Mouse (Mus musculus): ENCODE measurements around the gene Cpeb3. TPM values are rescaled to one million over a fixed set of nuclear protein-coding genes. Genes with fewer than 3 reads are reported as not detected.
"Not testable (repeated sequence)": the region's sequence is repeated elsewhere in the genome, so short reads cannot be mapped to it uniquely, and the experiment has no call there.

Gene Cpeb3
- polyA plus RNA-seq, 1 experiment from 2014 or later, result 13.3 TPM

DNA sequence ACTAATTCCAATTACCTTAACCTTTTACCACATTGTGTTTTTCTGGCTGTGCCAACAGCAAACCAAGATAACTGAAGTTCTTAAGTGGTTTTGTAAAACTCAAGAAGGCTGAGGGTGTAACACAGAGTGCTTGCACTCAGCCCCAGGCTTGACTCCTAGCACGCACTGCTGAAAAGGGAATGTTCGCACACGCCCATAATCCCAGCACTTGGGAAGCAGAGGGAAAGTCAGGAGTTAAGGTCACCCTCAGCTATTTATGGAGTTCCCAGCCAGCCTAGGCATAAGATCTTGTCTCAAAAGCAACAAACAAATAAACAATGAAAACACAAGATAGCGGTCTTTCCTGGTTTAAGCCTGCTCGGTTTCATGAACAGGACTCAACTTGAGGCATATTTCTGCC, 63.0 kb downstream of the Cpeb3 start:
- Histone ChIP-seq H3K36me3 (ENCODE audit: control insufficient read depth, insufficient read depth, low read length) (no peaks in the 10 kb centered on the region), H3K4me3 (ENCODE audit: low read depth, low read length) (no peak overlapping the region), H3K4me2 (ENCODE audit: low read depth, low read length) (no peak overlapping the region), H3K9ac (replicated peaks; ENCODE audit: low read depth, low read length) (no peak overlapping the region), H3K4me1 (ENCODE audit: control insufficient read depth, insufficient read depth, low read length) (no peaks in the 10 kb centered on the region), H3K9me3 (ENCODE audit: control insufficient read depth, low read length) (no peaks in the 10 kb centered on the region), H3K27me3 (ENCODE audit: control insufficient read depth, insufficient read depth, low read length) (no peaks in the 10 kb centered on the region), H3K27ac (ENCODE audit: low read depth, low read length) (no peak overlapping the region)
- 93% methylated on average over 5 of the region's 5 CpGs for WGBS
- ATAC-seq (ENCODE audit: low read depth), result no peak

DNA sequence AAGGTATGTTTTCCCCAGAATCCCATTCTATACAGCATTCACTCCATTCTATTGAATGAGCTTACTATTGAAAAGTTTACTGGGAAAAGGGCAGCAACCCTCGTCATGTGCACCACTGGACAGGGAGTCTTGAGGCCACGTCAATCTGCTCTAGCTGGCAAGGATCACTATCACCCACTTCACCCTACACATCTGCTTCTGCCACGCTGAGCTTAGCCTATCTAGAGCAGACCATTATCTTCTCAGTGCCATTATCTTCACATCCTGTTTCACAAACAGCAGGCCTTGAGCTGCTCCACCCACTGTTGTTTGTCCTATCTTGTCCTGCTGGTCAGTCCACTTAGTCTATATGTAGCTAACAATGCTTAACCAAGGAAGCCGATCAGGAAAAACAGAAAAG, 66.8 kb downstream of the Cpeb3 start:
- no peak overlapping the region for H3K27ac ChIP-seq (ENCODE audit: low read depth, low read length)
- WGBS, result 72% methylated on average over 4 of the region's 4 CpGs
- H3K36me3 ChIP-seq (ENCODE audit: control insufficient read depth, insufficient read depth, low read length), result no peaks in the 10 kb centered on the region
- ATAC-seq (ENCODE audit: low read depth), result no peak
- H3K4me1 ChIP-seq (ENCODE audit: control insufficient read depth, insufficient read depth, low read length), result no peaks in the 10 kb centered on the region
- no peak overlapping the region for H3K4me2 ChIP-seq (ENCODE audit: low read depth, low read length)
- H3K9ac ChIP-seq (replicated peaks; ENCODE audit: low read depth, low read length), result no peak overlapping the region
- H3K27me3 ChIP-seq (ENCODE audit: control insufficient read depth, insufficient read depth, low read length), result no peaks in the 10 kb centered on the region
- H3K9me3 ChIP-seq (ENCODE audit: control insufficient read depth, low read length), result no peaks in the 10 kb centered on the region
- no peak overlapping the region for H3K4me3 ChIP-seq (ENCODE audit: low read depth, low read length)

DNA sequence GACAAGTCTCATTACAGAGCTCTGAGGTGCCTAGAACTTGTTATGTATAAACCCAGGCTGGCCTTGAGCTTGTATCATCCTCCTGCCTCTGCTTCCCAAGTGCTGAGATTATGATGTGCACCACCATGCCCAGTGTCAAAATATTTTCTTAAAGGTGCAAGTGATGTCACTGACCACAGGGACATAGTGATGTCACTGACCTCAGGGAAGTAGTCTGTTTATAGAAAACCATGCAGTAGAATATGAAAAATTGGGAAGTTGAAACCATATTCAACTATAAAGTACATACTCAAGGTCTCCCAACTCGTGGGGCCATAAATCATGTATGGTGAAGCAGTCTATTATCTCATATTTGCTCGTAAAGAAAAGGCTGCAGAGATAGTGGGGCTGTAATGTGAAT, 71.3 kb downstream of the Cpeb3 start:
- WGBS, result 62% methylated on average over 2 of the region's 2 CpGs
- H3K36me3 ChIP-seq (ENCODE audit: control insufficient read depth, insufficient read depth, low read length), result no peaks in the 10 kb centered on the region
- no peak overlapping the region for H3K4me3 ChIP-seq (ENCODE audit: low read depth, low read length)
- no peaks in the 10 kb centered on the region for H3K4me1 ChIP-seq (ENCODE audit: control insufficient read depth, insufficient read depth, low read length)
- H3K9ac ChIP-seq (replicated peaks; ENCODE audit: low read depth, low read length), result no peak overlapping the region
- no peaks in the 10 kb centered on the region for H3K27me3 ChIP-seq (ENCODE audit: control insufficient read depth, insufficient read depth, low read length)
- H3K27ac ChIP-seq (ENCODE audit: low read depth, low read length), result no peak overlapping the region
- no peak overlapping the region for H3K4me2 ChIP-seq (ENCODE audit: low read depth, low read length)
- no peaks in the 10 kb centered on the region for H3K9me3 ChIP-seq (ENCODE audit: control insufficient read depth, low read length)
- ATAC-seq (ENCODE audit: low read depth), result no peak

GRCm38 (mm10) chr19:37135459-37135858, 72.9 kb downstream of the Cpeb3 start:
- H3K36me3 ChIP-seq (ENCODE audit: control insufficient read depth, insufficient read depth, low read length); H3K27ac ChIP-seq (ENCODE audit: low read depth, low read length); ATAC-seq (ENCODE audit: low read depth); H3K4me3 ChIP-seq (ENCODE audit: low read depth, low read length); H3K9me3 ChIP-seq (ENCODE audit: control insufficient read depth, low read length); H3K4me2 ChIP-seq (ENCODE audit: low read depth, low read length); H3K4me1 ChIP-seq (ENCODE audit: control insufficient read depth, insufficient read depth, low read length); H3K9ac ChIP-seq (replicated peaks; ENCODE audit: low read depth, low read length); H3K27me3 ChIP-seq (ENCODE audit: control insufficient read depth, insufficient read depth, low read length): not testable (repeated sequence)
- 94% methylated on average over 2 of the region's 2 CpGs for WGBS

GRCm38 (mm10) chr19:37133666-37134065, 74.7 kb downstream of the Cpeb3 start:
- Histone ChIP-seq H3K4me3 (ENCODE audit: low read depth, low read length) (no peak overlapping the region), H3K4me2 (ENCODE audit: low read depth, low read length) (no peak overlapping the region), H3K36me3 (ENCODE audit: control insufficient read depth, insufficient read depth, low read length) (no peaks in the 10 kb centered on the region), H3K9me3 (ENCODE audit: control insufficient read depth, low read length) (no peaks in the 10 kb centered on the region), H3K27me3 (ENCODE audit: control insufficient read depth, insufficient read depth, low read length) (no peaks in the 10 kb centered on the region), H3K9ac (replicated peaks; ENCODE audit: low read depth, low read length) (no peak overlapping the region), H3K27ac (ENCODE audit: low read depth, low read length) (no peak overlapping the region), H3K4me1 (ENCODE audit: control insufficient read depth, insufficient read depth, low read length) (no peaks in the 10 kb centered on the region)
- no peak for ATAC-seq (ENCODE audit: low read depth)
- WGBS, result 89% methylated on average over 4 of the region's 4 CpGs

GRCm38 (mm10) chr19:37131660-37132059, 76.7 kb downstream of the Cpeb3 start:
- H3K4me1 ChIP-seq (ENCODE audit: control insufficient read depth, insufficient read depth, low read length), result no peaks in the 10 kb centered on the region
- H3K4me2 ChIP-seq (ENCODE audit: low read depth, low read length), result no peak overlapping the region
- ATAC-seq (ENCODE audit: low read depth), result no peak
- H3K27me3 ChIP-seq (ENCODE audit: control insufficient read depth, insufficient read depth, low read length), result no peaks in the 10 kb centered on the region
- 88% methylated on average over 1 of the region's 1 CpGs for WGBS
- H3K4me3 ChIP-seq (ENCODE audit: low read depth, low read length), result no peak overlapping the region
- H3K36me3 ChIP-seq (ENCODE audit: control insufficient read depth, insufficient read depth, low read length), result no peaks in the 10 kb centered on the region
- H3K9me3 ChIP-seq (ENCODE audit: control insufficient read depth, low read length), result no peaks in the 10 kb centered on the region
- no peak overlapping the region for H3K9ac ChIP-seq (replicated peaks; ENCODE audit: low read depth, low read length)
- H3K27ac ChIP-seq (ENCODE audit: low read depth, low read length), result no peak overlapping the region

GRCm38 (mm10) chr19:37128461-37128860, 79.9 kb downstream of the Cpeb3 start:
- H3K9me3 ChIP-seq (ENCODE audit: control insufficient read depth, low read length), result no peaks in the 10 kb centered on the region
- 96% methylated on average over 4 of the region's 4 CpGs for WGBS
- no peaks in the 10 kb centered on the region for H3K27me3 ChIP-seq (ENCODE audit: control insufficient read depth, insufficient read depth, low read length)
- no peak overlapping the region for H3K4me3 ChIP-seq (ENCODE audit: low read depth, low read length)
- ATAC-seq (ENCODE audit: low read depth), result no peak
- H3K9ac ChIP-seq (replicated peaks; ENCODE audit: low read depth, low read length), result no peak overlapping the region
- no peaks in the 10 kb centered on the region for H3K4me1 ChIP-seq (ENCODE audit: control insufficient read depth, insufficient read depth, low read length)
- no peaks in the 10 kb centered on the region for H3K36me3 ChIP-seq (ENCODE audit: control insufficient read depth, insufficient read depth, low read length)
- no peak overlapping the region for H3K27ac ChIP-seq (ENCODE audit: low read depth, low read length)
- H3K4me2 ChIP-seq (ENCODE audit: low read depth, low read length), result no peak overlapping the region

DNA sequence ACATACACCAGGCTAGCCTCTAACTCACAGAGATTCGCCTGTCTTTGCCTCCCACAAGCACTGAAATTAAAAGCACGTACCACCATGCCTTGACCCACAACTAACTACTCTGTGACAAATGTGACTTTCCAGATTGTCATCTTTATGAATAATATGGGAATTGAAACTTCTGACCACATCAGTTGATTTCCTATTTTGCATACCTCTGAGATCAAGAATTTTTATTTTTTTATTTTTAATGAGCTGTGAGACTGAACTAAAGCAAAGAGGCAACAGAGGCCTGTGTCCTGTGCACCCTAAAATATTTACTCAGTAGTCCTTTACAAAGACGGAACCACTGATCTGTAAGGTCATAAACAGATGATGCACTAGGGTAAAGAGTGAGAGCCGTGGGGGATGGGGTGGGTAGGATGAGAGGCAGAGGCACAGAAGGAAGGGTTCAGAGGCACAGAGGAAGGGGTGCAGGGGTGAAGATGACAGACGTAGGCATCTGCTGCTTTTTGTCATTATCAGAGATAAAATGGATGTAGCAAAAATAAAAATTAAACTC, 81.3 kb downstream of the Cpeb3 start:
- Histone ChIP-seq H3K27me3 (ENCODE audit: control insufficient read depth, insufficient read depth, low read length) (no peaks in the 10 kb centered on the region), H3K4me1 (ENCODE audit: control insufficient read depth, insufficient read depth, low read length) (no peaks in the 10 kb centered on the region), H3K9ac (replicated peaks; ENCODE audit: low read depth, low read length) (no peak overlapping the region), H3K4me2 (ENCODE audit: low read depth, low read length) (no peak overlapping the region), H3K27ac (ENCODE audit: low read depth, low read length) (no peak overlapping the region), H3K36me3 (ENCODE audit: control insufficient read depth, insufficient read depth, low read length) (no peaks in the 10 kb centered on the region), H3K9me3 (ENCODE audit: control insufficient read depth, low read length) (no peaks in the 10 kb centered on the region), H3K4me3 (ENCODE audit: low read depth, low read length) (no peak overlapping the region)
- 70% methylated on average over 5 of the region's 5 CpGs for WGBS
- no peak for ATAC-seq (ENCODE audit: low read depth)

DNA sequence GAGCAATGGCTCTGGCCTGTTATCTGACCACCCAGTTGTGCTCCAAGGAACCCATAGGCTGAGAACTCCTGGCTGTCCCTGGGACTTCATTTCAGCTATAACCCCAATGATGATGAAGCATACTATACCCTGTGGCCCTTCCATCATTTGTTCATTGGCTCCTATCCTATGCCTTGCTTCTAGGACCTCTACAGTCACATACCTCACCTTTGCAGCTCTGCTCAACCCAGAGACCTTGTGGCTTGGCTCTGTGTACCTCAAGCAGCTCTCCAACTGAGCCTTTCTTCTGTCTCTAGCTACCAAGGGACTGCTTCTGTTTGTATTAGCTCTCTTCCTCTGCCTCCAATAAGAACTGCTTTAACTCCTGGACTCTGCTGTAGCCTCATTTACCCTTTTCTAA, 83.4 kb downstream of the Cpeb3 start:
- H3K27ac ChIP-seq (ENCODE audit: low read depth, low read length), result no peak overlapping the region
- H3K4me1 ChIP-seq (ENCODE audit: control insufficient read depth, insufficient read depth, low read length), result no peaks in the 10 kb centered on the region

GRCm38 (mm10) chr19:37119281-37119680, 89.1 kb downstream of the Cpeb3 start:
- Histone ChIP-seq H3K9ac (replicated peaks; ENCODE audit: low read depth, low read length) (no peak overlapping the region), H3K9me3 (ENCODE audit: control insufficient read depth, low read length) (no peaks in the 10 kb centered on the region), H3K4me1 (ENCODE audit: control insufficient read depth, insufficient read depth, low read length) (no peaks in the 10 kb centered on the region), H3K36me3 (ENCODE audit: control insufficient read depth, insufficient read depth, low read length) (no peaks in the 10 kb centered on the region), H3K27ac (ENCODE audit: low read depth, low read length) (no peak overlapping the region), H3K4me2 (ENCODE audit: low read depth, low read length) (no peak overlapping the region), H3K27me3 (ENCODE audit: control insufficient read depth, insufficient read depth, low read length) (no peaks in the 10 kb centered on the region), H3K4me3 (ENCODE audit: low read depth, low read length) (no peak overlapping the region)
- no peak for ATAC-seq (ENCODE audit: low read depth)
- 62% methylated on average over 2 of the region's 2 CpGs for WGBS

More for the DNA sequence above, 83.4 kb downstream of the Cpeb3 start:
- no peak overlapping the region for H3K9ac ChIP-seq (replicated peaks; ENCODE audit: low read depth, low read length)
- no peaks in the 10 kb centered on the region for H3K36me3 ChIP-seq (ENCODE audit: control insufficient read depth, insufficient read depth, low read length)
- H3K9me3 ChIP-seq (ENCODE audit: control insufficient read depth, low read length), result no peaks in the 10 kb centered on the region
- no peaks in the 10 kb centered on the region for H3K27me3 ChIP-seq (ENCODE audit: control insufficient read depth, insufficient read depth, low read length)
- ATAC-seq (ENCODE audit: low read depth), result no peak
- no peak overlapping the region for H3K4me3 ChIP-seq (ENCODE audit: low read depth, low read length)
- H3K4me2 ChIP-seq (ENCODE audit: low read depth, low read length), result no peak overlapping the region
